Mouse (Mus musculus) hindbrain, embryonic 13.5 days (tissue): ENCODE data around the gene Ahsa1. TPM values are rescaled to one million over a fixed set of nuclear protein-coding genes. Genes with fewer than 3 reads are reported as not detected.
"Not testable (repeated sequence)": the region's sequence is repeated elsewhere in the genome, so short reads cannot be mapped to it uniquely, and the experiment has no call there.

ENCODE experiments used
- ATAC-seq: fragments of 200-750 bp; cut with Nextera tagmentation; 2 replicates; pipeline ENCODE4 v1.8.0; 2017; ENCODE audit warnings: moderate TSS enrichment; ENCODE audit not compliant: low FRiP score
- H3K27ac ChIP-seq: fragments of 300-500 bp; sonication (generic); 2 replicates; pipeline ENCODE4 v1.5.1; 2015; ENCODE audit warnings: inconsistent platforms, mild to moderate bottlenecking, moderate library complexity
- H3K27me3 ChIP-seq: fragments of 300-500 bp; sonication (generic); 2 replicates; pipeline ENCODE4 v1.6.1; 2015; ENCODE audit warnings: mild to moderate bottlenecking, inconsistent platforms
- H3K36me3 ChIP-seq: fragments of 300-500 bp; sonication (generic); 2 replicates; pipeline ENCODE4 v1.6.1; 2015; ENCODE audit warnings: mild to moderate bottlenecking, inconsistent platforms
- H3K4me1 ChIP-seq: fragments of 300-500 bp; sonication (generic); replicated peaks from 2 replicates; pipeline ENCODE4 v1.6.1; 2015; ENCODE audit warnings: inconsistent platforms
- H3K4me2 ChIP-seq: fragments of 300-500 bp; sonication (generic); 2 replicates; pipeline ENCODE4 v1.6.1; 2015; ENCODE audit warnings: inconsistent platforms, mild to moderate bottlenecking, moderate library complexity
- H3K4me3 ChIP-seq: fragments of 300-500 bp; sonication (generic); 2 replicates; pipeline ENCODE4 v1.5.1; 2015; ENCODE audit warnings: mild to moderate bottlenecking, inconsistent platforms
- H3K9ac ChIP-seq: fragments of 300-500 bp; sonication (generic); 2 replicates; pipeline ENCODE4 v1.6.1; 2015; ENCODE audit warnings: mild to moderate bottlenecking, inconsistent platforms
- H3K9me3 ChIP-seq: fragments of 300-500 bp; sonication (generic); 2 replicates; pipeline ENCODE4 v1.6.1; 2016; ENCODE audit warnings: inconsistent platforms
- WGBS: fragments of 180-500 bp; shearing (Covaris S2); methylation state at CpG from one replicate; pipeline ENCODE4 v1.1.7; 2015; 5-methylcytosine and 5-hydroxymethylcytosine counted together
- polyA plus RNA-seq: library from polyadenylated mRNA; unstranded; fragments of >200 nt; fragmentation: Nextera tagmentation; extraction: Ambion mirVana; gene quantifications from 2 replicates; pipeline ENCODE4 v1.2.1, GENCODE M21; 2015

Gene Ahsa1
- polyA plus RNA-seq, 1 experiment from 2014 or later: 214 TPM

DNA sequence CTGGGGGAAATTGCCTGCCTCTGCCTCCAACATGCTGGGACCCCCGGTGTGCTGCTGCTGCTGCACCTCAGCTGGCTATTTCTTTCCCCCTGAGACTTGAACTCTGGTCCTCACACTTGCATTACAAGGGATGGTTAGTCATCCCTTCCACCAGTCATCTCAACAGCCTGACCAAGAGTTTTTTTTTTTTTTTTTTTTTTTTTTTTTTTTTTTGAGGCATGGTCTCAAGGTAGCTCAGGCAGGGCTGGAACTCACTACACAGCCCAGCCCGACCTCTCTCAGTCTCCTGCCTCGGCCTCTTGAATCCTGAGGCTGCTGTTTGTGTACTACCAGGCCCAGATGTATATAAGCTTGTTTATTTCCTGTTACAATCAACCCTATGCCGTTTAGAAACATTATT, 18.0 kb downstream of the Ahsa1 start:
- 92% methylated on average over 4 of the region's 4 CpGs for WGBS
- H3K9ac ChIP-seq: no peak overlapping the region
- no peaks in the 10 kb centered on the region for H3K36me3 ChIP-seq
- H3K4me3 ChIP-seq: no peak overlapping the region
- no peak overlapping the region for H3K27ac ChIP-seq
- no peak overlapping the region for H3K4me2 ChIP-seq
- H3K4me1 ChIP-seq: no peaks in the 10 kb centered on the region
- no peaks in the 10 kb centered on the region for H3K9me3 ChIP-seq
- ATAC-seq: no peak
- H3K27me3 ChIP-seq: no peaks in the 10 kb centered on the region

DNA sequence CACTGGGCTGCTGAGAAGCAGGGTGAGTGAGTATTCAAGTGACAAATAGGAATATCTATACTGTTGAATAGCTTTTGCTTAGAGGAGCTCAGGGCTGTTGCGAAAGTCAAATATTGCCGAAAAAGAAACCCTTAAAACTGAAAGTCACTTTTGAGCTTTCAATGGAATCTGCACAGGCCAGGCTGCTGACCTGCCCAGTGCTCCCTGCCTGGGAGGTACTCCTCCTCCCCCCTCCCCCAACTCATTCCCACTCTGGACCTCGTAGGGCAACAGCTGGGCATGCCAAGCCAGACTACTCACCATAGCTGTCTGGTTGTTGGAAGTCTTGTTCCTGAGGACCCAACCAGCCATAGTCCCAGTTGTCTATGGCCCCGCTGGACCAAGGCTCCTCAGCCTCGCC, 18.4 kb downstream of the Ahsa1 start:
- Histone ChIP-seq H3K9ac (no peak overlapping the region), H3K27ac (no peak overlapping the region), H3K4me2 (no peak overlapping the region), H3K4me1 (no peaks in the 10 kb centered on the region), H3K36me3 (no peaks in the 10 kb centered on the region), H3K9me3 (no peaks in the 10 kb centered on the region), H3K4me3 (no peak overlapping the region), H3K27me3 (no peaks in the 10 kb centered on the region)
- ATAC-seq: no peak
- 94% methylated on average over 5 of the region's 5 CpGs for WGBS

- WGBS: 95% methylated on average over 5 of the region's 5 CpGs
- Histone ChIP-seq H3K4me3 (no peak overlapping the region), H3K9ac (no peak overlapping the region), H3K4me2 (no peak overlapping the region), H3K27me3 (no peaks in the 10 kb centered on the region), H3K9me3 (no peaks in the 10 kb centered on the region), H3K4me1 (no peaks in the 10 kb centered on the region), H3K27ac (no peak overlapping the region), H3K36me3 (no peaks in the 10 kb centered on the region)
- no peak for ATAC-seq
Measured at GRCm38 (mm10) chr12:87289100-87289499, 22.8 kb downstream of the Ahsa1 start.

GRCm38 (mm10) chr12:87293934-87294333, 27.7 kb downstream of the Ahsa1 start:
- 70% methylated on average over 6 of the region's 6 CpGs for WGBS
- ATAC-seq: no peak
- H3K9ac ChIP-seq: no peak overlapping the region
- H3K4me1 ChIP-seq: peaks cover 1% of the 10 kb centered on the region
- H3K27me3 ChIP-seq: peaks cover 9% of the 10 kb centered on the region
- H3K36me3 ChIP-seq: no peaks in the 10 kb centered on the region
- no peak overlapping the region for H3K4me2 ChIP-seq
- H3K4me3 ChIP-seq: no peak overlapping the region
- H3K9me3 ChIP-seq: no peaks in the 10 kb centered on the region
- H3K27ac ChIP-seq: no peak overlapping the region

DNA sequence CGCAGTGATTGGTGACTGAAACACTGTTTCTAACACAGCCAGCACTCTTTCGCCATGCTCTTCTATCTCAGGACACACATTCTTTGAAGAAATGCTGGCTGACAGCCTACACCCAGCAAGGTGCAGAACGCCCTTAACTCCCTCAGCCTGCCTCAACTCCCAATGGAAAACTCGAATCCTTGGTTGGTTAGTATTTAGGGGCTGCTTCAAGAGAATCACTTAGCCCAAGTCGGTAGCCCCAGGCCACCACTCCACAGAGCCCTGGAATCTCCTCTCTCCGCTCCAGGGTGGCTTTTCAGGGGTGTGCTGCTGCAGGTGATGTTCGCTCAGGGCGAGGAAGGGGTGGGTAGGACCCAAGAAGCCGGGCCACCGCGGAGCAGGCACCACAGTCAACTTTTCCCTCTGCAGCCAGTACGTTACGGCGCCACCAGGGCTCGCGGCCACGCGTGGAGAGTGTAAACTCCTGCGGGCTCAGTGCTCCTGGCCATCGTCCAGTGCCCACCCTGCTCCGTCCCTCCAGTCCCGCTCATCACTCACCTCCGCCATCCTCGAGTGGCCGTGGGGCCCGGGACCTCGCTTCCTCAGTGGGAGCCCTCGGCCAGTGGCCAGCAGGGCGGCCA, 32.9 kb downstream of the Ahsa1 start:
- H3K36me3 ChIP-seq: no peaks in the 10 kb centered on the region
- H3K9ac ChIP-seq: peak overlapping the region; percentile 79
- H3K27ac ChIP-seq: no peak overlapping the region
- peak; percentile 76 for ATAC-seq
- peak overlapping the region; percentile 72 for H3K4me3 ChIP-seq
- H3K27me3 ChIP-seq: peaks cover 41% of the 10 kb centered on the region
- H3K4me2 ChIP-seq: peak overlapping the region; percentile 97
- WGBS: 8% methylated on average over 29 of the region's 29 CpGs
- H3K4me1 ChIP-seq: peaks cover 16% of the 10 kb centered on the region
- no peaks in the 10 kb centered on the region for H3K9me3 ChIP-seq

DNA sequence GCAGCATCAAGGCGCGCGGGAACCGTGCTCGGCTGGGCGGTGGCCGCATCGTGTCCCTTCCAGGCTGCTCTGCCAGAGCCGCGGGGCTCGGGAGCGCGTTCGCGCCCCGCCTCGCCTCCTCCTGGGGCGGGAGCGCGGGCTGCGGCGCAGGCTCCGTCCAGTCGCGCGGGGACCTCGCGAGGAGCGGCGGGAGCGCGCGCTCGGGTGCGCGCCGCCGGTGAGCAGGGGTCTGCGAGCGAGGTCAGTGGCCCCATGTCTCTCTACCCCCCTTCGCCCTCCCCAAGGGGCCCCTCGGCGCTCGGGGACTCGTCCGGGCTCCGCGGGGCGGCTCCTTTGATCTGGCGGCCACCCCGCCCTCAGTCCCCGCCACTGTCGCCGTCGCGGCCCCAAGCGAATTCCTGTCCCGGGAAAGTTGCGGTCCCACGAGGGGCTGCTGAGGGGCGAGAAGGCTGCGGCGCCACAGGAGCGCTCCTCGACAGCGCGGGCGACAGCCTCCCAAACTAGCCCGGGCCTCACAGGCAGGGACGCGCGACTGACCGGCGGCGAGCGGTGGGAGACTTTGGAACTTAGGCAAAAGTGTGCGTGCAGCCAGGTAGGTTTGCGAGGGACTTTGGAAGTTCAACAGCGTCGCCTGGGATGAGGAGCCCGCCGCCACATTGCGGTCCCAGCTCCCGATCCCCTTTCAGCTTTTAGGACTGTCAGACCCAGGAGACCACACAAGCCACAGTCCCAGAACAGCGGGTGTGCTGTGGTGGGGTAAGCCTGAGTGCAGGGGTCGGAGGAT, 33.6 kb downstream of the Ahsa1 start, which contains the start of gene Ism2:
Ism2 (minus strand) TSS at position 49 of the 784 bp plus-strand sequence.
- H3K4me1 ChIP-seq: peaks cover 16% of the 10 kb centered on the region
- no peak within 1 kb of the TSS for H3K27ac ChIP-seq
- peak within 1 kb of the TSS; percentile 79 for H3K9ac ChIP-seq
- WGBS: 1% methylated on average over 63 of the region's 86 CpGs
- no peaks in the 10 kb centered on the region for H3K36me3 ChIP-seq
- peak within 1 kb of the TSS; percentile 97 for H3K4me2 ChIP-seq
- H3K27me3 ChIP-seq: peaks cover 41% of the 10 kb centered on the region
- no peaks in the 10 kb centered on the region for H3K9me3 ChIP-seq
- peak within 1 kb of the TSS; percentile 72 for H3K4me3 ChIP-seq
- peak; percentile 76 for ATAC-seq

DNA sequence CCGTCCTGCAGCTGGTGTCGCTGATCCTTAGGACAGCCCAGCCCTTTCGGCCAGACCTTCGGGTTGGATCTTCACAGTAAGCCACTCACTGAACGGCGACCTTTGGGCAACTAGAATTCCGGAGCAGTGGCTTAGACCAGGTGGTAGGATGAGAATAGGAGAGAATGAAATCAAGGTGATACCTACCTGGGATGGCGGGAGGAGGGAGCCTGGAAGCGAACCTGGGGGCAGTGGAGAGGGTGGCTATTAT, 34.1 kb downstream of the Ahsa1 start:
- H3K4me3 ChIP-seq: peak overlapping the region; percentile 72
- H3K36me3 ChIP-seq: no peaks in the 10 kb centered on the region
- no peak for ATAC-seq
- H3K4me1 ChIP-seq: peaks cover 16% of the 10 kb centered on the region
- no peaks in the 10 kb centered on the region for H3K9me3 ChIP-seq
- H3K4me2 ChIP-seq: peak overlapping the region; percentile 97
- peak overlapping the region; percentile 79 for H3K9ac ChIP-seq
- peaks cover 41% of the 10 kb centered on the region for H3K27me3 ChIP-seq
- under 1% methylated on average over 9 of the region's 9 CpGs for WGBS
- H3K27ac ChIP-seq: no peak overlapping the region

- no peak overlapping the region for H3K27ac ChIP-seq
- ATAC-seq: no peak
- H3K36me3 ChIP-seq: no peaks in the 10 kb centered on the region
- H3K4me2 ChIP-seq: no peak overlapping the region
- WGBS: 53% methylated on average over 4 of the region's 4 CpGs
- peaks cover 41% of the 10 kb centered on the region for H3K27me3 ChIP-seq
- H3K4me1 ChIP-seq: peaks cover 25% of the 10 kb centered on the region
- H3K9me3 ChIP-seq: no peaks in the 10 kb centered on the region
- H3K9ac ChIP-seq: no peak overlapping the region
- H3K4me3 ChIP-seq: no peak overlapping the region
Measured at GRCm38 (mm10) chr12:87301189-87301588, 34.9 kb downstream of the Ahsa1 start.

- H3K27me3 ChIP-seq: peaks cover 11% of the 10 kb centered on the region
- H3K36me3 ChIP-seq: peaks cover 26% of the 10 kb centered on the region
- no peak overlapping the region for H3K9ac ChIP-seq
- 0 out of 2 replicates have a peak overlapping the region, but pooled peaks have one; percentile 23 for H3K27ac ChIP-seq
- H3K4me2 ChIP-seq: no peak overlapping the region
- no peak overlapping the region for H3K4me3 ChIP-seq
- no peaks in the 10 kb centered on the region for H3K9me3 ChIP-seq
- 35% methylated on average over 13 of the region's 13 CpGs for WGBS
- H3K4me1 ChIP-seq: peaks cover 9% of the 10 kb centered on the region
- ATAC-seq: peak; percentile 46; the same call in 1 of the 2 replicates
Measured at GRCm38 (mm10) chr12:87305767-87306583, 39.7 kb downstream of the Ahsa1 start.

GRCm38 (mm10) chr12:87306584-87306844, 40.2 kb downstream of the Ahsa1 start:
- H3K4me3 ChIP-seq, H3K9me3 ChIP-seq, H3K4me2 ChIP-seq, H3K27ac ChIP-seq, H3K9ac ChIP-seq, H3K4me1 ChIP-seq, H3K27me3 ChIP-seq: not testable (repeated sequence)
- WGBS: 83% methylated on average over 4 of the region's 4 CpGs
- H3K36me3 ChIP-seq: peaks cover 26% of the 10 kb centered on the region
- 0 out of 2 replicates have a peak, but pooled peaks have one; percentile 21 for ATAC-seq

DNA sequence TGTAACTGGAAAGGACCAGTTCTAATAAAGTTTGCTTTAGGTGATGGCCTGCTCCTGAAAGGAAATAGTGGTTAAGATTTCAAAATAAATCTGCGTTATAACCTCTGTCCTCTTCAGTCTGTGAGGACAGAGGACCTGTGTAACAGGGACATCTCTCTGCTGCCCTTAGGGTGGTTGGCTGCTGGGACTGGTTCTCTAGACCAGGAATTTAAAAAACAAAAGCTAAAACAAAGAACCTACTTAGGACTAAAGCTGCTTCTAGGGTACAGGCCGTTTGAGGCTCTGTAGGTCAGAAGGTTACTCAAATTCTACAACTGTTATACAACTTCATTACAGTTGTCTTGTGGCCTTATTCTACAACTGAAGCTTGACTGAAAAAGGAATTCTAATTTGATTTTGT, 46.8 kb downstream of the Ahsa1 start:
- H3K27me3 ChIP-seq: no peaks in the 10 kb centered on the region
- no peak for ATAC-seq
- no peak overlapping the region for H3K27ac ChIP-seq
- H3K36me3 ChIP-seq: peaks cover 37% of the 10 kb centered on the region
- WGBS: 63% methylated on average over 2 of the region's 2 CpGs
- no peaks in the 10 kb centered on the region for H3K9me3 ChIP-seq
- H3K4me2 ChIP-seq: no peak overlapping the region
- H3K4me3 ChIP-seq: no peak overlapping the region
- no peaks in the 10 kb centered on the region for H3K4me1 ChIP-seq
- H3K9ac ChIP-seq: no peak overlapping the region

GRCm38 (mm10) chr12:87317951-87318350, 51.7 kb downstream of the Ahsa1 start:
- no peak overlapping the region for H3K9ac ChIP-seq

More at GRCm38 (mm10) chr12:87317951-87318350, 51.7 kb downstream of the Ahsa1 start:
- Histone ChIP-seq H3K4me3 (no peak overlapping the region), H3K36me3 (peaks cover 4% of the 10 kb centered on the region; the same call in 1 of the 2 replicates), H3K9me3 (no peaks in the 10 kb centered on the region), H3K27me3 (no peaks in the 10 kb centered on the region), H3K27ac (no peak overlapping the region), H3K4me1 (no peaks in the 10 kb centered on the region), H3K4me2 (no peak overlapping the region)
- WGBS: 57% methylated on average over 1 of the region's 1 CpGs
- ATAC-seq: no peak
